Mouse (Mus musculus) neural tube, embryonic 13.5 days (tissue): Measurements from ENCODE around the gene Pigyl. TPM values are rescaled to one million over a fixed set of nuclear protein-coding genes. Genes with fewer than 3 reads are reported as not detected.

Source experiments
- ATAC-seq: fragments of 200-750 bp; cut with Nextera tagmentation; 2 replicates; pipeline ENCODE4 v1.8.0; 2017; ENCODE audit warnings: low read depth, mild to moderate bottlenecking, moderate TSS enrichment, moderate library complexity
- H3K27ac ChIP-seq: fragments of 300-500 bp; sonication (generic); replicated peaks from 2 replicates; pipeline ENCODE4 v1.5.1; 2015; ENCODE audit warnings: moderate library complexity, mild to moderate bottlenecking, inconsistent platforms
- H3K27me3 ChIP-seq: fragments of 300-500 bp; sonication (generic); 2 replicates; pipeline ENCODE4 v1.6.1; 2015; ENCODE audit warnings: mild to moderate bottlenecking, inconsistent platforms
- H3K36me3 ChIP-seq: fragments of 300-500 bp; sonication (generic); 2 replicates; pipeline ENCODE4 v1.6.1; 2015; ENCODE audit warnings: mild to moderate bottlenecking, inconsistent platforms
- H3K4me1 ChIP-seq: fragments of 300-500 bp; sonication (generic); replicated peaks from 2 replicates; pipeline ENCODE4 v1.6.1; 2015; ENCODE audit warnings: inconsistent platforms
- H3K4me2 ChIP-seq: fragments of 300-500 bp; sonication (generic); 2 replicates; pipeline ENCODE4 v1.6.1; 2015; ENCODE audit warnings: inconsistent platforms, mild to moderate bottlenecking, moderate library complexity
- H3K4me3 ChIP-seq: fragments of 300-500 bp; sonication (generic); 2 replicates; pipeline ENCODE4 v1.5.1; 2015; ENCODE audit warnings: mild to moderate bottlenecking, inconsistent platforms
- H3K9ac ChIP-seq: fragments of 300-500 bp; sonication (generic); 2 replicates; pipeline ENCODE4 v1.6.1; 2015; ENCODE audit warnings: moderate library complexity, mild to moderate bottlenecking, inconsistent platforms
- H3K9me3 ChIP-seq: fragments of 300-500 bp; sonication (generic); 2 replicates; pipeline ENCODE4 v1.6.1; 2016; ENCODE audit warnings: inconsistent platforms
- WGBS: fragments of 180-500 bp; shearing (Covaris S2); methylation state at CpG from one replicate; pipeline ENCODE4 v1.1.7; 2015; 5-methylcytosine and 5-hydroxymethylcytosine counted together
- microRNA-seq: library from miRNA; unstranded; fragments of <30 nt; microRNA quantifications from one replicate; pipeline ENCODE4, GENCODE M21; 2016
- polyA plus RNA-seq: library from polyadenylated mRNA; unstranded; fragments of >200 nt; fragmentation: Nextera tagmentation; extraction: Ambion mirVana; gene quantifications from 2 replicates; pipeline ENCODE4 v1.2.1, GENCODE M21; 2015

Pigyl gene
- polyA plus RNA-seq, 1 experiment from 2014 or later, result 83.8 TPM

GRCm38 (mm10) chr9:22164711-22165668 lies 8.3 kb downstream of the Pigyl start:
- ATAC-seq, result peak; percentile 86
- Histone ChIP-seq H3K9ac (peak overlapping the region; percentile 83), H3K9me3 (no peaks in the 10 kb centered on the region), H3K4me2 (peak overlapping the region; percentile 86), H3K27ac (peak overlapping the region; percentile 82), H3K4me3 (peak overlapping the region; percentile 60), H3K4me1 (peaks cover 5% of the 10 kb centered on the region), H3K36me3 (no peaks in the 10 kb centered on the region), H3K27me3 (no peaks in the 10 kb centered on the region)
- 3% methylated on average over 54 of the region's 54 CpGs for WGBS

- Histone ChIP-seq H3K4me1 (peaks cover 5% of the 10 kb centered on the region), H3K9me3 (no peaks in the 10 kb centered on the region), H3K4me3 (no peak overlapping the region), H3K27me3 (no peaks in the 10 kb centered on the region), H3K4me2 (no peak overlapping the region), H3K9ac (no peak overlapping the region), H3K36me3 (no peaks in the 10 kb centered on the region), H3K27ac (no peak overlapping the region)
- ATAC-seq, result no peak
- 59% methylated on average over 6 of the region's 6 CpGs for WGBS
These were observed 9.3 kb downstream of the Pigyl start for GRCm38 (mm10) chr9:22165964-22166363.

GRCm38 (mm10) chr9:22166686-22167085 lies 10.0 kb downstream of the Pigyl start:
- no peak overlapping the region for H3K9ac ChIP-seq
- no peaks in the 10 kb centered on the region for H3K27me3 ChIP-seq
- 88% methylated on average over 10 of the region's 10 CpGs for WGBS
- no peak overlapping the region for H3K4me2 ChIP-seq
- no peak overlapping the region for H3K27ac ChIP-seq
- H3K4me3 ChIP-seq, result no peak overlapping the region
- peaks cover 5% of the 10 kb centered on the region for H3K4me1 ChIP-seq
- no peaks in the 10 kb centered on the region for H3K9me3 ChIP-seq
- no peaks in the 10 kb centered on the region for H3K36me3 ChIP-seq
- no peak for ATAC-seq

GRCm38 (mm10) chr9:22167751-22168150 lies 11.1 kb downstream of the Pigyl start:
- Histone ChIP-seq H3K9me3 (no peaks in the 10 kb centered on the region), H3K4me3 (no peak overlapping the region), H3K9ac (no peak overlapping the region), H3K36me3 (no peaks in the 10 kb centered on the region), H3K4me1 (peaks cover 5% of the 10 kb centered on the region), H3K27me3 (no peaks in the 10 kb centered on the region), H3K27ac (no peak overlapping the region), H3K4me2 (no peak overlapping the region)
- no peak for ATAC-seq
- WGBS, result 94% methylated on average over 4 of the region's 4 CpGs

GRCm38 (mm10) chr9:22169327-22169726 lies 12.7 kb downstream of the Pigyl start:
- Histone ChIP-seq H3K4me2 (no peak overlapping the region), H3K27me3 (no peaks in the 10 kb centered on the region), H3K36me3 (no peaks in the 10 kb centered on the region), H3K9me3 (no peaks in the 10 kb centered on the region), H3K27ac (no peak overlapping the region), H3K4me3 (no peak overlapping the region), H3K9ac (no peak overlapping the region), H3K4me1 (peaks cover 5% of the 10 kb centered on the region)
- WGBS, result 95% methylated on average over 11 of the region's 11 CpGs
- ATAC-seq, result no peak

GRCm38 (mm10) chr9:22172318-22172717 lies 15.7 kb downstream of the Pigyl start:
- Histone ChIP-seq H3K27me3 (no peaks in the 10 kb centered on the region), H3K9ac (no peak overlapping the region), H3K4me1 (no peaks in the 10 kb centered on the region), H3K4me2 (no peak overlapping the region), H3K4me3 (no peak overlapping the region), H3K36me3 (no peaks in the 10 kb centered on the region), H3K9me3 (peaks cover 3% of the 10 kb centered on the region), H3K27ac (no peak overlapping the region)
- 86% methylated on average over 4 of the region's 4 CpGs for WGBS
- no peak for ATAC-seq

GRCm38 (mm10) chr9:22188025-22188611 lies 31.5 kb downstream of the Pigyl start, which contains the start of gene Zfp872:
Zfp872 (plus strand) TSS chr9:22188090.
- no peaks in the 10 kb centered on the region for H3K36me3 ChIP-seq
- peak within 1 kb of the TSS; percentile 69 for H3K4me2 ChIP-seq
- H3K9me3 ChIP-seq, result no peaks in the 10 kb centered on the region
- H3K4me1 ChIP-seq, result no peaks in the 10 kb centered on the region; the same call in 1 of the 2 replicates
- H3K27me3 ChIP-seq, result peaks cover 10% of the 10 kb centered on the region
- peak within 1 kb of the TSS; percentile 42 for H3K4me3 ChIP-seq
- WGBS, result 12% methylated on average over 43 of the region's 43 CpGs
- peak; percentile 84 for ATAC-seq
- peak within 1 kb of the TSS; percentile 64 for H3K9ac ChIP-seq
- no peak within 1 kb of the TSS for H3K27ac ChIP-seq

GRCm38 (mm10) chr9:22196412-22196811 lies 39.8 kb downstream of the Pigyl start:
- Histone ChIP-seq H3K36me3 (0 out of 2 replicates have a peak, but pooled peaks cover 6% of the 10 kb centered on the region), H3K27ac (no peak overlapping the region), H3K4me1 (no peaks in the 10 kb centered on the region), H3K9ac (no peak overlapping the region), H3K27me3 (no peaks in the 10 kb centered on the region), H3K4me3 (no peak overlapping the region), H3K9me3 (peaks cover 27% of the 10 kb centered on the region), H3K4me2 (no peak overlapping the region)
- 49% methylated on average over 5 of the region's 5 CpGs for WGBS
- ATAC-seq, result no peak

Small RNA genes within 50 kb of the gene (microRNA-seq; reads per million reads assigned to microRNA genes)
- gene Mir7084, result not detected

Other genes with a start within 250 kb of the Pigyl start
- 25.9 and 26.2 TPM in 2 replicates for gene Rab3d, start 238.7 kb upstream of the Pigyl start, polyA plus RNA-seq
- gene Ccdc159, start 229.4 kb upstream of the Pigyl start, polyA plus RNA-seq, result 7.6 and 8.3 TPM in 2 replicates
- 41.7 and 47.4 TPM in 2 replicates for gene Tmem205, start 229.3 kb upstream of the Pigyl start, polyA plus RNA-seq
- 69.5 and 73.1 TPM in 2 replicates for gene Plppr2, start 219.8 kb upstream of the Pigyl start, polyA plus RNA-seq
- 8.8 and 10.7 TPM in 2 replicates for gene Swsap1, start 201.1 kb upstream of the Pigyl start, polyA plus RNA-seq
- 2.1 and 2.8 TPM in 2 replicates for gene Epor, start 193.3 kb upstream of the Pigyl start, polyA plus RNA-seq
- 1.7 and 1.9 TPM in 2 replicates for gene Rgl3, start 167.4 kb upstream of the Pigyl start, polyA plus RNA-seq
- 3.2 and 3.8 TPM in 2 replicates for gene Ccdc151, start 154.2 kb upstream of the Pigyl start, polyA plus RNA-seq
- 101 and 108 TPM in 2 replicates for gene Prkcsh, start 154.0 kb upstream of the Pigyl start, polyA plus RNA-seq
- gene Elavl3, start 104.8 kb upstream of the Pigyl start, polyA plus RNA-seq, result 82.7 and 86.9 TPM in 2 replicates
- gene Gm49318, start 85.6 kb upstream of the Pigyl start, polyA plus RNA-seq, result not detected in 2 replicates
- 16.5 and 16.6 TPM in 2 replicates for gene Zfp653, start 85.5 kb upstream of the Pigyl start, polyA plus RNA-seq
- gene Ecsit, start 71.4 kb upstream of the Pigyl start, polyA plus RNA-seq, result 47.9 and 57.8 TPM in 2 replicates
- 2.6 and 2.9 TPM in 2 replicates for gene Cnn1, start 57.6 kb upstream of the Pigyl start, polyA plus RNA-seq
- gene Elof1, start 39.7 kb upstream of the Pigyl start, polyA plus RNA-seq, result 170 and 172 TPM in 2 replicates
- 1.4 and 1.6 TPM in 2 replicates for gene Acp5, start 21.1 kb upstream of the Pigyl start, polyA plus RNA-seq
- gene Zfp872, start 31.2 kb downstream of the Pigyl start, polyA plus RNA-seq, result 0.12 and 0.31 TPM in 2 replicates
- gene Zfp809, start 68.9 kb downstream of the Pigyl start, polyA plus RNA-seq, result 9.0 and 10.3 TPM in 2 replicates
- 5.2 and 5.8 TPM in 2 replicates for gene Zfp599, start 103.0 kb downstream of the Pigyl start, polyA plus RNA-seq
- gene Zfp810, start 150.8 kb downstream of the Pigyl start, polyA plus RNA-seq, result 34.1 and 37.9 TPM in 2 replicates
- gene Anln, start 232.3 kb downstream of the Pigyl start, polyA plus RNA-seq, result 8.1 and 9.8 TPM in 2 replicates